Mouse (Mus musculus) 3134 (cell line): ENCODE measurements around the gene Ep400.

ENCODE experiments used
- DNase-seq: peaks from one replicate; pipeline ENCODE4 v3.0.0-alpha.2; 2011; ENCODE audit warnings: low spot score; ENCODE audit not compliant: insufficient read length; ENCODE audit errors: extremely low read depth

The Ep400 gene

DNA sequence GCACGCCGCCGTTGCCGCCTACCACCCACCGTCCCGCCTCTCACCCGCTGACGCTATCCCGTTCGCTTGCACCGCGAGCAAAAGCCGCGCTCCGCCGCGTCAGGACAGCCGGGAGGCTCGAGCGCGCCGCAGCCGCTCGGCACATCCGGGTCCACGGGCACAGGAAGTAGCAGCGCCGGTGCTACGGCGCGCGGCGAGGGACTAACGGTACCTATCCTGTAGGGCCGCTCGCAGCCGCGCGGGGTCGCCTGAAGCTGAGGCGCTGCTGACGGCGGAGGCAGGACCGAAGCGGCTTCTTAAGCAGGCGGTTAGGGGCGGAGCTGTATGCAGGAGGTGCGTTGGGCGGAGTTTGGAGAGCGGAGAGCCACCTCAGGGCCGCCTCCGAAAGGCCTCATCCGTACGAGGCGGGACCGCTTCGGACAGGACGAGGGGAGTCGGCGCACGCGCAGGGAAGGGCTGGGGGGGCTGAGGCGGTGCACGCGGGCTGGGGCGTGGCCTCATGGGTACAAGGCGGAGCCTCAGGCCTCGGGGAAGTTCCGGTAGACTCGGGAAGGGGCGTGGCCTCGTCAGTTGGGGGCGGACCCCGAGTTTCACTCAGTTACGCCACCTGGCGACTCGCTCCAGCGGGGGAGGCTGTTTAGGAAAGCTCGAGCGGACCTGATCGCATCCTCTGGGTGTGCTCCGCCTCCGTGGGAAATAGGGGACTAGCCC lies at the start of gene Ep400:
Gene Ep400 (minus strand): TSS at position 270 of the 711 bp plus-strand sequence.
- peak; percentile 99 for DNase-seq

- DNase-seq, result peak; percentile 97
These were observed 39.3 kb upstream of the Ep400 start, which contains the start of gene Ulk1 for GRCm38 (mm10) chr5:110809667-110810325. Gene Ulk1, minus strand, starts transcription at chr5:110810097.

DNA sequence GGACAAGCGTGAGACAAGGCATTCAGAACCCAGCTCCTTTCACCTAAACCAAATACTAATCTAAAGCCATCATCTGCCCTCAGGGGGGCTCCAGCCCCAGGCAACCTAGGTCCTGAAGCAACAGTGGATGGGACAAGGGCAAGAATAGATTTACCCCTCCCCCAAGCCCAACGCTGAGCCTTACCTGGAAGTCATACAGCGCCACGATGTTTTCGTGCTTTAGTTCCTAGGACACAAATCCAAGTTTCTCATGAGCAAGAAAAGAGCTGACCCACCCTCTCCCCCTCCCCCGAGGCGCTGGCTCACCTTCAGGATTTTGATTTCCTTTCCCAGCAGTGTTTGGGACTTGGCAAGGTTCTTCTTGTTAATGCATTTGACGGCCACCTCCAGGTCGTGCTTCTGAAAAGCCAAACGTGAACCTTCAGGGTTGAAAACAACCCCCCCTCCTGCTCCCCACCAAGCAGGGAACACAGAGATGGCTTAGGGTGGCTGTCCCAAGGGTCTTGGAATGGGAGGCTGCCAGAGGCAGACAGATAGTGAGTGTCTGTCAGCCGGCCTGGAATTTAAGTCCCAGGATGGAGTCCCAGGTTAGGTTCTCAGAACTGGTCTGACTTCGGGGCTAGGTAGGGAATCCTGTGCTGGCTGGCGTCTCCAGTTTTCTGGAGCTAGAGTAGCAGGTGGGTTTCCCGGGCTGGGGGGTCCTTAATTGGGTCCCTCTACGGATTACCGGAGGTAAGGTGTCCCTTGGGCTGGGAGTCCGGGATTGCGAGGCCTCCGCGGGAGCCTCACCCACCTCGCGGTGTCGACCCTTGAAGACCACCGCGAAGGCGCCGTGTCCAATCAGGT lies 38.5 kb upstream of the Ep400 start:
- peak; percentile 32 for DNase-seq

GRCm38 (mm10) chr5:110808061-110808631 lies 37.6 kb upstream of the Ep400 start:
- DNase-seq, result peak; percentile 76

GRCm38 (mm10) chr5:110807453-110807852 lies 36.9 kb upstream of the Ep400 start:
- DNase-seq, result no peak

DNA sequence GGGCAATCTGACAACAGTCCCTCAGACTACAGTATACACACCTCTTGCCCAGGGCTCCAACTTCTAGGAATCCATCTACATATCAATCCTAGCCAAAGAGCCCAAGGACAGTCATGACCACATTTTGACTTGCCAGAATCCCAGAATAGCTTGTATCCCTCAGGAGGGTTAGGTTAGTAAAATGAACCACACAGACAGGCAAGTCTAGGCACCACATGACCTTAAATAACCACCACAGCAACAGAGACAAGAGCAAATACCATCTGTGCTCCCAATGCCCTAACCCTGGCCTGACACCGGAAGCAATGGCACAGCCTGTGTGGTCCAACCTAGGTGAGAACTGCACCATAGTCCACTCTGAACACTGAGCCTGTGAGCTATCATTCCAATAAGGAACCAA lies 36.2 kb upstream of the Ep400 start:
- no peak for DNase-seq

- DNase-seq, result no peak
These were observed 35.6 kb upstream of the Ep400 start for GRCm38 (mm10) chr5:110806154-110806553.

GRCm38 (mm10) chr5:110804012-110804743 lies 33.7 kb upstream of the Ep400 start:
- DNase-seq, result no peak

DNA sequence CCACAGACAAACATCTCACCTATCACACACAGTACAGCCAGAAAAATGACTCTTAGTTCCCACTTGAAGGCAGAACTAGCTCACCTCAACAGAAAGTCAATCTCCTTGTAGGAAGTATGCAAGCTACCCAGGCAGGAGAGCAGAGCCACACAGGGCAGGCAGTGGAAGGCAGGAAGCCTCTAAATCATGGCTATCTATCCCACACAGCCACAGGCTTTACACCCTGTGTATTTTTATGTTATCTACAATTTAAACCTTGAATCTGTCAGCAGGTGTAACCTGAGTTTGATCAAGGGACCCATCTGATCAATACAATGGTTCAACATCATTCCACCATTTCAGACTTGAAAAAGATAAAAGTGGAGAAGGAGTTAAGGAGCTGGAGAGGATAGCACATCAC lies 32.3 kb upstream of the Ep400 start:
- no peak for DNase-seq

DNA sequence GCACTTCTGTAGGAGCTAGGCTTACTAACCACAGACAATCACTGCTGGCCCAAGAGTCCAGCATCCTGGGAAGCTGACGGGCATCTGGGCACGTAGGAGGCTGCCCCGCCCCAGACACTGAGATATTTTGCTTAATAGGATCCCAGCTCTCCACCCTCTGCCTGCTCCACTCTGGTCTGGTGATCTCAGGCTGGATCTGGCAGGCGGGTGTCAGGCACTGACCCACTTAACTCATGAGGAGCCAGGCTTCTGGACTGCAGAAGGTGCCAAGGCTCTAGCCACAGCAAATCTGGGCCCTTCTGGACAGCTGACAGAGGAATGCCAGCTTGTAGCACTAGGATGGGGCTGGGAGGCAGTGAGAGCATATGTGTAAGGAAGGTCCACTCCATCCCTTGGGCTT lies 31.7 kb upstream of the Ep400 start:
- DNase-seq, result peak; percentile 64

DNA sequence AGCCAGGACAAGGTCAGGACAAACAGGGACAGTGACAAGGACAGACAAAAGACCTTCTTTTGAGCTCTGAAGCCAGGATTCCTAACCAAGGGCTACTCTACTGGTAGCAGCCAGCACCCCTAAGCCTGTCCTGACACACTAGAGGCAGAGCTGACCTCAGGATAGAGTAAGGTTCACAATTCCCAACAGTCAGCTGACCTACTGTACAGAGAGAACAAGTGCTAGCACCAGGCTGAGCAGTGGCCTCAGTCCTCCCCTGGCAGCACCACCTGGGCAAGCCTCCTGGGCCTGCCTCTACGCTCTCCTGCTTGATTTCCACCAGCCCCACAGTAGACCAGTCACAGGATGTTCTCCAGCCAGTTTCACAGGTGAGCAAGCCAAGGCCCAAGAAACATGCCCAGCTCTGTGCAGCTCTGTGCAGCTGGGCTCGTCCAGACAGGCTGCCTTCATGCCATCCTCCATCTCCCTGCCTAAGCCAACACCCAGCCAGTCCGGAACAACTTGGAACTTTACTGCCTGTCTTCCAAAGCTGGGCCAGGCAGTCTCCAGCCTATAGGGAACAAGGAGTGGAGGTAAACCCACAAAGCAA lies 30.6 kb upstream of the Ep400 start:
- no peak for DNase-seq

GRCm38 (mm10) chr5:110797696-110798095 lies 27.2 kb upstream of the Ep400 start:
- no peak for DNase-seq

DNA sequence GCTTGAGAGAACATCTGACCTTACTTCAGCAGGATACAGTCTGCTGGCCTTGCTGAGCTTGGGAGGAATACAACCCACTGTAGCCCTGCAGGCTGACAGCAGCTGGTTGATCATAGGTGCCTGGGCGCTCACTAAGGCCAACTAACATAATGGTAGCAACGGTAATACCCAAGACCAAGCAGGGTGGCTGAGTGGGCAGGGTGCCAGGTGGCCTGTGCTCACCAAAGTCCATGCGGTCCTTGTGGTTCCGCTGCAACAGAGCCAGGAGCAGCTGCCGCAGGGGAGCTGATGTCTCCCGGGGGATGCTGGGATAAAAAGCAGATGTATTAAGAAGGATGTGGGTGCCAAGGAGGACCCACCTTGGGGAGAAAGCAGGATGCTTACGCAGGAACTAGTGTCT lies 23.8 kb upstream of the Ep400 start:
- DNase-seq, result no peak

GRCm38 (mm10) chr5:110788684-110789083 lies 18.2 kb upstream of the Ep400 start:
- no peak for DNase-seq

- DNase-seq, result no peak
These were observed 15.7 kb upstream of the Ep400 start for GRCm38 (mm10) chr5:110786081-110786835.

DNA sequence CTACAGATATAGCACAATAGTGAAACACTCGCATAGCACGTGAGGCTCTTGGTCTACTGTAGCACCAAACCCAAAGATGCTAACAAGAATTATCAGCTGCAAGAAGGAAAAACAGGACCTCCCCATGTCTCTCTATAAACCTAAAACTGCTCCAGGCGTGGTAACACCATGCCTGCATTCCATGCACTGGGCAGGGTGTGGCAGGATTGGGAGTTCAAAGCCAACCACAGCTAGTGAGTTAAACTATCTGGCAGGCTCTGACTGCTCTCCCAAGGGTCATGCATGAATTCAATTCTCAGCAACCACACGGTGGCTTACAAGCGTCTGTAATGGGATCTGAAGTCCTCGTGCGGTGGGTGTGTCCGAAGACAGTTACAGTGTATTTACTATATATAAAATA lies 12.6 kb upstream of the Ep400 start:
- DNase-seq, result no peak

DNA sequence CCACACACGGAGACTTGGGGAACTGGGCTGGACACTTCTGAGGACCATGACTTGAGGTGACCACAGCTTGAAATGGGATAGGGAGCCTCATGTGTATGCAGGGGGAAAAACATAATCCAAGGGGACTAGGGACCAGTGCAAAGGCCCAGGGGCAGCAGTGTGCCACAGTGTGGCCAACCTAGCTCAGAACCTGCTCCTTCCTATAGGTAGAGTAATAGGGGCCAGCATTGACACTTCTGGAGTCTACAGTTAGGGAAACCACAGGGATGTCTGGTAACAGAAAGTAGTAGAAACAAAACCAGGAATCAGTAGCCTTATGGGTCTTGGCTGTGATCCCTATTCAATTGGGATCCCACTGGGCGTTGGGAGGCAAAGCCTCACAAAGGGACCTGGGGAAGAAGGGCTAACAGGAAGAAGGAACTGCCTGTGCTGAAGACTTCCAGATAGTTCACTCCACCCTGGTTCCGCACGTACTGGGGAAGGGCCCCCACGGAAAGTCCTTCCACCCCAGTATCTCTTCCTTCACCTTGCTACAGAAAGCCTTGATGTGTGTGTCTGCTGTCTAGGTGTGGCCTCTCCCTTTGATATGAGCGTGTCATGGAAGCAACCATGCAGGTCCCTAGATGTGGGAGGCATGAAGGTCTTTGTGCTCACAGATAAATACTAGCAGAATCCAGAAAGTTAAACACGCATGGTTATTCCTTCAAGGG lies 11.2 kb upstream of the Ep400 start:
- no peak for DNase-seq

DNA sequence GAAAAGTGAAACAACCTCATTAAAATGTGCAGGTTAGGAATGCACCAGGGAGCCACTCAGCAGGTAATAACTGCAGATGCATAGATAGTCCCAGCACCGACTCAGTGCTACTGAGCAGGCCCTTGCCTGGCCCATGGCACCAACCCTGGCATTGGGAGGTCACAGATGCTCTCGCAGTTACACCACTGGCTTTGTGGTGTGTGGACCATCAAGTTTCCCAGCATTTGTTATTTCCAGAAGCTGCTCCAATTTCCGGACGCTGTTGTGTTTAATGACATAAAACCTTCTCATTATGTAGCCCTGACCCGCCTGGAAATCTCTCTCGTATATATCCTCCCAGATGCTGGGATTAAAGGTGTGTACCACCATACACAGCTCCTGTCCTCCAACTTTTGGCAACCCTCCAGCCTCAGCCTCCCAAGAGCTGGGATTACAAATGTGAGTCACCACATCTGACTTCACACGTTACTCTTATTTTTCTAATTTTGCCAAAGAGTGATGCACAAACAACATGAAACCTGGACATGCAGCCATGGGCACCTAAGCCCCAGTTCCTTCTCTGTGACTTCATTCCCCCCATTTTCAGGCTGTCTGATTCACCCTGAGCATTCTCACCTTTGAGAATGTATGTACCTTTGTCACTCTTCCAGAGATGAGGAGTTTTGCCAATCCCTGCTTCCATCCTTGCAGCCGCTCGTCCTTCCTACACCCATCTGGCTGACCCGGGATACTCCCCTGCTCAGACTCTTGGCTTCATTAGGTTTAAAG lies 10.4 kb upstream of the Ep400 start:
- no peak for DNase-seq
